21 mouse cellular contexts compared by ENCODE assay signal in genomic region chr17:64951625-64951940, GRCm38 (mm10).
A peak's percentile ranks its signal among the peaks of the same experiment; 100 is the strongest.
DNase-seq lines count a peak whose midpoint lies in the region; ATAC-seq and TF ChIP-seq lines count a peak whose summit lies in the region.
"Had no signal": no experiment of that assay in that cellular context is flagged by ENCODE, and none has a peak within 500 bp of the region (broad histone marks: within the 10 kb centered on the region; RNA-seq: fewer than 3 reads in every experiment).

No protein-coding gene starts in this region.

- H3K9me3 ChIP-seq in intestine, embryonic 15.5 days = no peaks in the 10 kb centered on the region
- H3K9me3 ChIP-seq in intestine, embryonic 16.5 days (ENCODE audit: control insufficient read depth, low read length) = no peaks in the 10 kb centered on the region
- H3K9me3 ChIP-seq in stomach, embryonic 16.5 days (replicated peaks; ENCODE audit: control insufficient read depth, low read length) = no peaks in the 10 kb centered on the region
- H3K9me3 ChIP-seq in stomach, postnatal 0 days (ENCODE audit: control insufficient read depth, low read length) = no peaks in the 10 kb centered on the region
- H3K9me3 ChIP-seq in hindbrain, embryonic 12.5 days (replicated peaks) = no peaks in the 10 kb centered on the region
- H3K9me3 ChIP-seq: limb, embryonic 15.5 days; midbrain, embryonic 12.5 days had no signal

- TF ChIP-seq EP300 in stomach, postnatal 0 days (optimal IDR thresholded peaks at IDR 0.05) = no peak

- 0 out of 2 replicates have a peak, but pooled peaks have one; percentile 12 for ATAC-seq in intestine, embryonic 15.5 days
- ATAC-seq in intestine, embryonic 16.5 days = no peak
- peak; percentile 6; the same call in 1 of the 2 replicates for ATAC-seq in stomach, embryonic 16.5 days (ENCODE audit: insufficient read depth, low FRiP score)
- ATAC-seq in stomach, postnatal 0 days (ENCODE audit: low FRiP score, low TSS enrichment) = no peak
- ATAC-seq in hindbrain, embryonic 12.5 days (ENCODE audit: low FRiP score) = no peak
- ATAC-seq: liver, postnatal 0 days had no signal

- H3K4me2 ChIP-seq in intestine, embryonic 15.5 days (replicated peaks) = no peak overlapping the region
- H3K4me2 ChIP-seq in intestine, embryonic 16.5 days (ENCODE audit: low read depth, low read length) = no peak overlapping the region
- no peak overlapping the region for H3K4me2 ChIP-seq in stomach, embryonic 16.5 days (ENCODE audit: low read depth, low read length)
- H3K4me2 ChIP-seq in stomach, postnatal 0 days (replicated peaks; ENCODE audit: low read depth) = no peak overlapping the region
- no peak overlapping the region for H3K4me2 ChIP-seq in hindbrain, embryonic 12.5 days (replicated peaks)
- H3K4me2 ChIP-seq: hindbrain, embryonic 14.5 days; limb, embryonic 15.5 days; midbrain, embryonic 12.5 days had no signal

- no peak for TF ChIP-seq CTCF in stomach, postnatal 0 days (IDR thresholded peaks at IDR 0.05; ENCODE audit: low read depth)

- H3K36me3 ChIP-seq in intestine, embryonic 15.5 days = no peaks in the 10 kb centered on the region
- H3K36me3 ChIP-seq in intestine, embryonic 16.5 days (ENCODE audit: control insufficient read depth, insufficient read depth, low read length) = no peaks in the 10 kb centered on the region
- H3K36me3 ChIP-seq in stomach, embryonic 16.5 days (ENCODE audit: control insufficient read depth, insufficient read depth, low read length) = no peaks in the 10 kb centered on the region
- no peaks in the 10 kb centered on the region for H3K36me3 ChIP-seq in stomach, postnatal 0 days (ENCODE audit: control insufficient read depth, insufficient read depth, low read length)
- H3K36me3 ChIP-seq in hindbrain, embryonic 12.5 days = no peaks in the 10 kb centered on the region
- H3K36me3 ChIP-seq: G1E; limb, embryonic 15.5 days; midbrain, embryonic 12.5 days had no signal

- no peaks in the 10 kb centered on the region for H3K27me3 ChIP-seq in intestine, embryonic 15.5 days (replicated peaks)
- no peaks in the 10 kb centered on the region for H3K27me3 ChIP-seq in intestine, embryonic 16.5 days (replicated peaks; ENCODE audit: control insufficient read depth, insufficient read depth, low read length)
- H3K27me3 ChIP-seq in stomach, embryonic 16.5 days (ENCODE audit: control insufficient read depth, insufficient read depth, low read length) = no peaks in the 10 kb centered on the region
- H3K27me3 ChIP-seq in stomach, postnatal 0 days (ENCODE audit: control insufficient read depth, insufficient read depth, low read length) = no peaks in the 10 kb centered on the region
- H3K27me3 ChIP-seq in hindbrain, embryonic 12.5 days = no peaks in the 10 kb centered on the region
- H3K27me3 ChIP-seq: limb, embryonic 15.5 days; midbrain, embryonic 12.5 days had no signal

- no peak overlapping the region for H3K4me3 ChIP-seq in intestine, embryonic 15.5 days (replicated peaks)
- no peak overlapping the region for H3K4me3 ChIP-seq in intestine, embryonic 16.5 days (ENCODE audit: low read length)
- H3K4me3 ChIP-seq in stomach, embryonic 16.5 days (replicated peaks; ENCODE audit: low read length) = no peak overlapping the region
- H3K4me3 ChIP-seq in stomach, postnatal 0 days (ENCODE audit: low read depth, low read length) = no peak overlapping the region
- no peak overlapping the region for H3K4me3 ChIP-seq in hindbrain, embryonic 12.5 days
- H3K4me3 ChIP-seq: gastrocnemius, adult 2 months; heart, adult 2 months; limb, embryonic 15.5 days; midbrain, embryonic 12.5 days; myocyte had no signal

- no peak overlapping the region for H3K9ac ChIP-seq in intestine, embryonic 15.5 days
- H3K9ac ChIP-seq in intestine, embryonic 16.5 days (ENCODE audit: low read depth, low read length) = no peak overlapping the region
- H3K9ac ChIP-seq in stomach, embryonic 16.5 days (ENCODE audit: low read length) = no peak overlapping the region
- no peak overlapping the region for H3K9ac ChIP-seq in stomach, postnatal 0 days (ENCODE audit: low read length)
- H3K9ac ChIP-seq in hindbrain, embryonic 12.5 days = no peak overlapping the region
- H3K9ac ChIP-seq: hindbrain, embryonic 14.5 days; limb, embryonic 15.5 days; liver, postnatal 0 days; midbrain, embryonic 12.5 days had no signal

- DNase-seq in stomach, postnatal 0 days (ENCODE audit: low spot score) = no peak
- DNase-seq in cerebellum, postnatal 14 days = peak; percentile 57 to 61
- no peak for DNase-seq in lung, adult 18-20 months
- DNase-seq: adrenal gland, adult 8-10 months; gastrocnemius, adult 2 months; heart, adult 2 months; heart, postnatal 10 days; kidney, adult 11 months; kidney, postnatal 14 days; liver, postnatal 0 days; lung, postnatal 4 days; retina, postnatal 1 day had no signal

- 52% methylated on average over 1 of the region's 1 CpGs for WGBS in intestine, embryonic 15.5 days
- 29% methylated on average over 1 of the region's 1 CpGs for WGBS in intestine, embryonic 16.5 days
- WGBS in stomach, embryonic 16.5 days = 39% methylated on average over 1 of the region's 1 CpGs
- 33% methylated on average over 1 of the region's 1 CpGs for WGBS in stomach, postnatal 0 days
- WGBS in hindbrain, embryonic 12.5 days = 87% methylated on average over 1 of the region's 1 CpGs

- no peaks in the 10 kb centered on the region for H3K4me1 ChIP-seq in intestine, embryonic 15.5 days (replicated peaks)
- H3K4me1 ChIP-seq in intestine, embryonic 16.5 days (ENCODE audit: control insufficient read depth, insufficient read depth, low read length) = no peaks in the 10 kb centered on the region
- H3K4me1 ChIP-seq in stomach, embryonic 16.5 days (ENCODE audit: control insufficient read depth, insufficient read depth, low read length) = no peaks in the 10 kb centered on the region
- no peaks in the 10 kb centered on the region for H3K4me1 ChIP-seq in stomach, postnatal 0 days (replicated peaks; ENCODE audit: control insufficient read depth, insufficient read depth)
- H3K4me1 ChIP-seq in hindbrain, embryonic 12.5 days = no peaks in the 10 kb centered on the region
- H3K4me1 ChIP-seq: limb, embryonic 15.5 days; midbrain, embryonic 12.5 days had no signal

- H3K27ac ChIP-seq in intestine, embryonic 15.5 days = no peak overlapping the region
- H3K27ac ChIP-seq in intestine, embryonic 16.5 days (ENCODE audit: low read length) = no peak overlapping the region
- H3K27ac ChIP-seq in stomach, embryonic 16.5 days (ENCODE audit: low read length) = no peak overlapping the region; the same call in 1 of the 2 replicates
- H3K27ac ChIP-seq in stomach, postnatal 0 days (replicated peaks) = no peak overlapping the region
- no peak overlapping the region for H3K27ac ChIP-seq in hindbrain, embryonic 12.5 days
- H3K27ac ChIP-seq: gastrocnemius, adult 2 months; heart, adult 2 months; hindbrain, embryonic 14.5 days; limb, embryonic 15.5 days; midbrain, embryonic 12.5 days had no signal

Comparison
In these comparisons a context has a peak if more than half of its experiments do, and no peak if none do; other contexts are left out.
1. ATAC-seq: peak in intestine, embryonic 15.5 days (single experiment) and stomach, embryonic 16.5 days (single experiment); none in intestine, embryonic 16.5 days (single experiment), stomach, postnatal 0 days (single experiment) and hindbrain, embryonic 12.5 days (single experiment).
2. DNase-seq: peak in cerebellum, postnatal 14 days (2 of 2); none in stomach, postnatal 0 days (single experiment) and lung, adult 18-20 months (0 of 2).